Comparison of ENCODE assay signal across 20 mouse cellular contexts in genomic region chr1:132689181-132689580, GRCm38 (mm10). TPM values are rescaled to one million over a fixed set of nuclear protein-coding genes. Genes with fewer than 3 reads are reported as not detected.
DNase-seq lines count a peak whose midpoint lies in the region; ATAC-seq lines count a peak whose summit lies in the region.
"Had no signal": no experiment of that assay in that cellular context is flagged by ENCODE, and none has a peak within 500 bp of the region (broad histone marks: within the 10 kb centered on the region; RNA-seq: fewer than 3 reads in every experiment).

No protein-coding gene starts in this region.

- no peaks in the 10 kb centered on the region for H3K36me3 ChIP-seq in forebrain, embryonic 11.5 days (ENCODE audit: control insufficient read depth, insufficient read depth, low read length)
- H3K36me3 ChIP-seq in forebrain, embryonic 16.5 days (ENCODE audit: control insufficient read depth, insufficient read depth), result 0 out of 2 replicates have a peak, but pooled peaks cover 2% of the 10 kb centered on the region
- no peaks in the 10 kb centered on the region for H3K36me3 ChIP-seq in forebrain, embryonic 15.5 days
- H3K36me3 ChIP-seq in neural tube, embryonic 13.5 days, result no peaks in the 10 kb centered on the region
- no peaks in the 10 kb centered on the region for H3K36me3 ChIP-seq in kidney, embryonic 14.5 days (ENCODE audit: control insufficient read depth, insufficient read depth, low read length)
- H3K36me3 ChIP-seq in heart, embryonic 10.5 days, result no peaks in the 10 kb centered on the region
- H3K36me3 ChIP-seq: embryonic facial prominence, embryonic 12.5 days; heart, embryonic 13.5 days; stomach, embryonic 15.5 days had no signal

- H3K27ac ChIP-seq in forebrain, embryonic 11.5 days (ENCODE audit: low read depth, low read length), result peak overlapping the region; percentile 41
- H3K27ac ChIP-seq in forebrain, embryonic 16.5 days (ENCODE audit: low read length), result no peak overlapping the region
- peak overlapping the region; percentile 28; the same call in 1 of the 2 replicates for H3K27ac ChIP-seq in forebrain, embryonic 15.5 days (replicated peaks)
- peak overlapping the region; percentile 79 for H3K27ac ChIP-seq in neural tube, embryonic 13.5 days (replicated peaks)
- H3K27ac ChIP-seq in kidney, embryonic 14.5 days (ENCODE audit: low read depth, low read length), result no peak overlapping the region
- H3K27ac ChIP-seq in heart, embryonic 10.5 days, result no peak overlapping the region
- H3K27ac ChIP-seq: embryonic facial prominence, embryonic 12.5 days; heart, embryonic 13.5 days; kidney, postnatal 0 days; stomach, embryonic 15.5 days had no signal

- H3K9me3 ChIP-seq in forebrain, embryonic 11.5 days (ENCODE audit: control insufficient read depth, low read length), result no peaks in the 10 kb centered on the region
- H3K9me3 ChIP-seq in forebrain, embryonic 16.5 days (ENCODE audit: control insufficient read depth, low read length), result no peaks in the 10 kb centered on the region
- no peaks in the 10 kb centered on the region for H3K9me3 ChIP-seq in forebrain, embryonic 15.5 days
- H3K9me3 ChIP-seq in neural tube, embryonic 13.5 days, result no peaks in the 10 kb centered on the region
- no peaks in the 10 kb centered on the region for H3K9me3 ChIP-seq in kidney, embryonic 14.5 days (ENCODE audit: control insufficient read depth, low read length)
- H3K9me3 ChIP-seq in heart, embryonic 10.5 days, result no peaks in the 10 kb centered on the region
- H3K9me3 ChIP-seq: embryonic facial prominence, embryonic 12.5 days; heart, embryonic 13.5 days; stomach, embryonic 15.5 days had no signal

- DNase-seq in forebrain, embryonic 11.5 days (ENCODE audit: low spot score), result no peak
- DNase-seq in hindlimb bud, embryonic 11.5 days (ENCODE audit: extremely low spot score, low read depth, low spot score), result peak; percentile 52
- DNase-seq in adrenal gland, adult 18-20 months (ENCODE audit: low spot score in 2 of 2), result no peak
- DNase-seq in heart, embryonic 10.5 days (ENCODE audit: low spot score), result no peak
- DNase-seq: cerebellum, adult 9-10 months; gastrocnemius, postnatal 36 days; layer of hippocampus, adult 9-11 months; left cerebral cortex, postnatal 4 days; liver, postnatal 0 days; lung, postnatal 36 days; thymus, postnatal 36 days had no signal

- WGBS in forebrain, embryonic 11.5 days, result 75% methylated on average over 3 of the region's 3 CpGs
- 60% methylated on average over 3 of the region's 3 CpGs for WGBS in forebrain, embryonic 16.5 days
- WGBS in forebrain, embryonic 15.5 days, result 59% methylated on average over 3 of the region's 3 CpGs
- WGBS in neural tube, embryonic 13.5 days, result 9% methylated on average over 3 of the region's 3 CpGs
- WGBS in kidney, embryonic 14.5 days, result 41% methylated on average over 3 of the region's 3 CpGs
- 65% methylated on average over 3 of the region's 3 CpGs for WGBS in heart, embryonic 10.5 days

- H3K4me3 ChIP-seq in forebrain, embryonic 11.5 days (ENCODE audit: low read depth, low read length), result no peak overlapping the region
- H3K4me3 ChIP-seq in forebrain, embryonic 16.5 days (replicated peaks; ENCODE audit: low read length), result no peak overlapping the region
- no peak overlapping the region for H3K4me3 ChIP-seq in forebrain, embryonic 15.5 days
- no peak overlapping the region for H3K4me3 ChIP-seq in neural tube, embryonic 13.5 days
- H3K4me3 ChIP-seq in kidney, embryonic 14.5 days (ENCODE audit: low read length), result no peak overlapping the region
- no peak overlapping the region for H3K4me3 ChIP-seq in heart, embryonic 10.5 days
- H3K4me3 ChIP-seq: embryonic facial prominence, embryonic 12.5 days; heart, embryonic 13.5 days; myocyte; stomach, embryonic 15.5 days had no signal

- H3K4me1 ChIP-seq in forebrain, embryonic 11.5 days (replicated peaks; ENCODE audit: control insufficient read depth, insufficient read depth, low read length), result no peaks in the 10 kb centered on the region
- H3K4me1 ChIP-seq in forebrain, embryonic 16.5 days (replicated peaks; ENCODE audit: control insufficient read depth, insufficient read depth, low read length), result 0 out of 2 replicates have a peak, but pooled peaks cover 3% of the 10 kb centered on the region
- peaks cover 8% of the 10 kb centered on the region; the same call in 1 of the 2 replicates for H3K4me1 ChIP-seq in forebrain, embryonic 15.5 days
- peaks cover 54% of the 10 kb centered on the region for H3K4me1 ChIP-seq in neural tube, embryonic 13.5 days (replicated peaks)
- no peaks in the 10 kb centered on the region for H3K4me1 ChIP-seq in kidney, embryonic 14.5 days (ENCODE audit: control insufficient read depth, insufficient read depth, low read length)
- peaks cover 14% of the 10 kb centered on the region for H3K4me1 ChIP-seq in heart, embryonic 10.5 days
- H3K4me1 ChIP-seq: heart, embryonic 13.5 days; stomach, embryonic 15.5 days had no signal

- no peak overlapping the region for H3K4me2 ChIP-seq in forebrain, embryonic 11.5 days (ENCODE audit: low read depth, low read length, severe bottlenecking)
- no peak overlapping the region for H3K4me2 ChIP-seq in forebrain, embryonic 16.5 days (ENCODE audit: low read length)
- no peak overlapping the region for H3K4me2 ChIP-seq in forebrain, embryonic 15.5 days (replicated peaks)
- H3K4me2 ChIP-seq in neural tube, embryonic 13.5 days, result no peak overlapping the region
- no peak overlapping the region for H3K4me2 ChIP-seq in kidney, embryonic 14.5 days (replicated peaks; ENCODE audit: low read depth, low read length)
- H3K4me2 ChIP-seq: embryonic facial prominence, embryonic 12.5 days; heart, embryonic 13.5 days; stomach, embryonic 15.5 days had no signal

- no peaks in the 10 kb centered on the region for H3K27me3 ChIP-seq in forebrain, embryonic 11.5 days (ENCODE audit: control insufficient read depth, insufficient read depth, low read length)
- no peaks in the 10 kb centered on the region for H3K27me3 ChIP-seq in forebrain, embryonic 16.5 days (replicated peaks; ENCODE audit: control insufficient read depth, insufficient read depth, low read length)
- H3K27me3 ChIP-seq in forebrain, embryonic 15.5 days, result no peaks in the 10 kb centered on the region
- no peaks in the 10 kb centered on the region for H3K27me3 ChIP-seq in neural tube, embryonic 13.5 days
- no peaks in the 10 kb centered on the region for H3K27me3 ChIP-seq in kidney, embryonic 14.5 days (ENCODE audit: control insufficient read depth, insufficient read depth, low read length)
- peaks cover 10% of the 10 kb centered on the region; the same call in 1 of the 2 replicates for H3K27me3 ChIP-seq in heart, embryonic 10.5 days (ENCODE audit: insufficient read depth, poor library complexity, severe bottlenecking)
- H3K27me3 ChIP-seq: embryonic facial prominence, embryonic 12.5 days; stomach, embryonic 15.5 days had no signal

- no peak overlapping the region for H3K9ac ChIP-seq in forebrain, embryonic 11.5 days (ENCODE audit: low read length)
- no peak overlapping the region for H3K9ac ChIP-seq in forebrain, embryonic 16.5 days (replicated peaks; ENCODE audit: low read depth, low read length)
- H3K9ac ChIP-seq in forebrain, embryonic 15.5 days (replicated peaks), result no peak overlapping the region
- H3K9ac ChIP-seq in neural tube, embryonic 13.5 days, result no peak overlapping the region
- H3K9ac ChIP-seq in kidney, embryonic 14.5 days (ENCODE audit: low read depth, low read length), result no peak overlapping the region
- H3K9ac ChIP-seq: embryonic facial prominence, embryonic 12.5 days; heart, embryonic 13.5 days; liver, postnatal 0 days; stomach, embryonic 15.5 days had no signal

- ATAC-seq in forebrain, embryonic 11.5 days (replicated peaks; ENCODE audit: low FRiP score), result no peak
- no peak for ATAC-seq in forebrain, embryonic 16.5 days
- ATAC-seq in forebrain, embryonic 15.5 days (replicated peaks), result no peak
- 0 out of 2 replicates have a peak, but pooled peaks have one; percentile 33 for ATAC-seq in neural tube, embryonic 13.5 days (ENCODE audit: low read depth)
- no peak for ATAC-seq in kidney, embryonic 14.5 days (ENCODE audit: low FRiP score, low TSS enrichment)
- ATAC-seq: liver, postnatal 0 days had no signal

RNA-seq across cellular contexts. Expression of gene Nfasc, which starts 52.4 kb away (rescaled TPM):
- 19.9 and 21.9 TPM in 2 replicates for polyA plus RNA-seq in forebrain, embryonic 11.5 days (2014; fragmentation: Nextera tagmentation; extraction: Ambion mirVana)
- 49.3 and 61.8 TPM in 2 replicates for polyA plus RNA-seq in forebrain, embryonic 16.5 days (2015; fragmentation: Nextera tagmentation; extraction: Ambion mirVana)
- polyA plus RNA-seq in forebrain, embryonic 15.5 days (2015; fragmentation: Nextera tagmentation; extraction: Ambion mirVana), result 51.5 and 59.0 TPM in 2 replicates
- polyA plus RNA-seq in neural tube, embryonic 13.5 days (2015; fragmentation: Nextera tagmentation; extraction: Ambion mirVana), result 38.2 and 44.3 TPM in 2 replicates
- total RNA-seq in adrenal gland, adult 18-20 months (2021), result 1 to 10 TPM; 3.4 to 5.2 TPM
- 0.43 and 0.76 TPM in 2 replicates for polyA plus RNA-seq in kidney, embryonic 14.5 days (2014; fragmentation: Nextera tagmentation; extraction: Ambion mirVana)
- polyA plus RNA-seq in heart, embryonic 10.5 days (2016; fragmentation: Nextera tagmentation; extraction: Ambion mirVana), result 0.22 and 0.84 TPM in 2 replicates
- polyA plus RNA-seq: myocyte had no signal

Comparison
In these comparisons a context has a peak if more than half of its experiments do, and no peak if none do; other contexts are left out.
1. H3K27ac ChIP-seq: peak in forebrain, embryonic 11.5 days (single experiment), forebrain, embryonic 15.5 days (single experiment) and neural tube, embryonic 13.5 days (single experiment); none in forebrain, embryonic 16.5 days (single experiment), kidney, embryonic 14.5 days (single experiment) and heart, embryonic 10.5 days (single experiment).
2. RNA of gene Nfasc, which starts 52.4 kb away (polyA plus RNA-seq): 49.3 to 61.8 TPM in forebrain, embryonic 16.5 days, 51.5 to 59.0 TPM in forebrain, embryonic 15.5 days, 38.2 to 44.3 TPM in neural tube, embryonic 13.5 days and 19.9 to 21.9 TPM in forebrain, embryonic 11.5 days; 0.22 to 0.84 TPM in heart, embryonic 10.5 days and 0.43 to 0.76 TPM in kidney, embryonic 14.5 days; every median in the first group is over 10 times any median in the second.